ENCODE assay signal across 46 mouse cellular contexts in genomic region chr8:93274609-93275008, GRCm38 (mm10). TPM values are rescaled to one million over a fixed set of nuclear protein-coding genes. Genes with fewer than 3 reads are reported as not detected.
"Had no signal": no experiment of that assay in that cellular context is flagged by ENCODE, and none has a peak within 500 bp of the region (broad histone marks: within the 10 kb centered on the region; RNA-seq: fewer than 3 reads in every experiment).

No protein-coding gene starts in this region.

- H3K9me3 ChIP-seq: heart, embryonic 12.5 days; heart, embryonic 13.5 days; heart, embryonic 15.5 days; hindbrain, embryonic 10.5 days; hindbrain, embryonic 12.5 days; hindbrain, embryonic 13.5 days; hindbrain, embryonic 15.5 days; intestine, embryonic 15.5 days; kidney, embryonic 15.5 days had no signal

- H3K4me1 ChIP-seq: heart, embryonic 12.5 days; heart, embryonic 13.5 days; heart, embryonic 15.5 days; hindbrain, embryonic 10.5 days; hindbrain, embryonic 12.5 days; hindbrain, embryonic 13.5 days; hindbrain, embryonic 15.5 days; intestine, embryonic 15.5 days; kidney, embryonic 15.5 days had no signal

- ATAC-seq: hindbrain, embryonic 16.5 days; hindbrain, postnatal 0 days; inflammation-experienced regulatory T-cells, adult 6 months; intestine, embryonic 15.5 days; intestine, embryonic 16.5 days; intestine, postnatal 0 days had no signal

- H3K36me3 ChIP-seq: heart, embryonic 12.5 days; heart, embryonic 13.5 days; heart, embryonic 15.5 days; hindbrain, embryonic 10.5 days; hindbrain, embryonic 12.5 days; hindbrain, embryonic 13.5 days; hindbrain, embryonic 15.5 days; intestine, embryonic 15.5 days; kidney, embryonic 15.5 days had no signal

- H3K27ac ChIP-seq: heart, embryonic 13.5 days; heart, embryonic 15.5 days; hindbrain, embryonic 10.5 days; hindbrain, embryonic 12.5 days; hindbrain, embryonic 13.5 days; hindbrain, embryonic 14.5 days; hindbrain, embryonic 15.5 days; hindbrain, postnatal 0 days; intestine, embryonic 15.5 days; kidney, embryonic 15.5 days; kidney, postnatal 0 days; layer of hippocampus, adult 2 months; left cerebral cortex, adult 2 months had no signal

- DNase-seq: heart, postnatal 10 days; heart, postnatal 14 days; heart, postnatal 36 days; heart, postnatal 4 days; kidney, adult 11 months; kidney, adult 18-20 months; kidney, adult 2 months; kidney, adult 8-10 months; kidney, postnatal 10 days; kidney, postnatal 14 days; kidney, postnatal 25 days; kidney, postnatal 36 days; kidney, postnatal 4 days; layer of hippocampus, adult 9-11 months; layer of hippocampus, postnatal 36 days had no signal

- H3K4me3 ChIP-seq: heart, embryonic 12.5 days; heart, embryonic 13.5 days; heart, embryonic 15.5 days; hindbrain, embryonic 10.5 days; hindbrain, embryonic 12.5 days; hindbrain, embryonic 13.5 days; hindbrain, embryonic 15.5 days; intestine, embryonic 15.5 days; kidney, embryonic 15.5 days; layer of hippocampus, adult 2 months; left cerebral cortex, adult 2 months had no signal

- H3K9ac ChIP-seq: heart, embryonic 12.5 days; heart, embryonic 13.5 days; heart, embryonic 15.5 days; hindbrain, embryonic 12.5 days; hindbrain, embryonic 13.5 days; hindbrain, embryonic 14.5 days; hindbrain, embryonic 15.5 days; intestine, embryonic 15.5 days; kidney, embryonic 15.5 days had no signal

- H3K4me2 ChIP-seq: heart, embryonic 11.5 days; heart, embryonic 12.5 days; heart, embryonic 13.5 days; heart, embryonic 15.5 days; hindbrain, embryonic 12.5 days; hindbrain, embryonic 13.5 days; hindbrain, embryonic 14.5 days; hindbrain, embryonic 15.5 days; intestine, embryonic 15.5 days; kidney, embryonic 15.5 days had no signal

- H3K27me3 ChIP-seq: heart, embryonic 12.5 days; heart, embryonic 13.5 days; heart, embryonic 15.5 days; hindbrain, embryonic 12.5 days; hindbrain, embryonic 13.5 days; hindbrain, embryonic 15.5 days; intestine, embryonic 15.5 days; kidney, embryonic 15.5 days had no signal

RNA-seq across cellular contexts. Expression of gene Ces1f, which starts 4.9 kb away (rescaled TPM):
- total RNA-seq: heart, postnatal 4 days; hematopoietic stem cell, adult 5-6 weeks; hindbrain, postnatal 0 days; layer of hippocampus, adult 18-20 months; layer of hippocampus, adult 2 months; layer of hippocampus, adult 8-10 months; layer of hippocampus, postnatal 10 days; layer of hippocampus, postnatal 14 days; layer of hippocampus, postnatal 25 days; layer of hippocampus, postnatal 36 days; left cerebral cortex, adult 18-20 months; left cerebral cortex, adult 2 months had no signal
- polyA plus RNA-seq: heart, embryonic 11.5 days; heart, embryonic 12.5 days; heart, embryonic 14.5 days; heart, postnatal 0 days; hindbrain, embryonic 10.5 days; hindbrain, embryonic 11.5 days; hindbrain, embryonic 12.5 days; hindbrain, embryonic 13.5 days; hindbrain, embryonic 14.5 days; hindbrain, embryonic 15.5 days; hindbrain, embryonic 16.5 days; hindbrain, postnatal 0 days; inflammation-experienced regulatory T-cells, adult 6 months; intestine, embryonic 14.5 days; kidney, embryonic 14.5 days; kidney, embryonic 15.5 days had no signal

RNA-seq across cellular contexts. Expression of gene Ces1e, which starts 45.2 kb away (rescaled TPM):
- total RNA-seq: hematopoietic stem cell, adult 5-6 weeks; hindbrain, postnatal 0 days; layer of hippocampus, adult 18-20 months; layer of hippocampus, adult 2 months; layer of hippocampus, adult 8-10 months; layer of hippocampus, postnatal 10 days; layer of hippocampus, postnatal 14 days; layer of hippocampus, postnatal 25 days; layer of hippocampus, postnatal 36 days; left cerebral cortex, adult 18-20 months; left cerebral cortex, adult 2 months had no signal
- polyA plus RNA-seq: heart, embryonic 11.5 days; heart, embryonic 13.5 days; hindbrain, embryonic 10.5 days; hindbrain, embryonic 11.5 days; hindbrain, embryonic 12.5 days; hindbrain, embryonic 13.5 days; hindbrain, embryonic 14.5 days; hindbrain, embryonic 15.5 days; hindbrain, embryonic 16.5 days; hindbrain, postnatal 0 days; inflammation-experienced regulatory T-cells, adult 6 months; kidney, embryonic 14.5 days had no signal
